Mouse (Mus musculus) liver, adult (tissue): ENCODE data around the gene Tsen54.

Experiments
- GATA4 ChIP-seq: IDR thresholded peaks from 2 replicates; pipeline ENCODE4 v1.6.1; 2014; ENCODE audit warnings: mild to moderate bottlenecking, low read length; ENCODE audit not compliant: insufficient replicate concordance

Tsen54 gene

GRCm38 (mm10) chr11:115832523-115832922, 18.0 kb downstream of the Tsen54 start:
- TF ChIP-seq GATA4, result no peak; the same call in 1 of the 2 replicates

- no peak for TF ChIP-seq GATA4
These were observed 18.5 kb downstream of the Tsen54 start for GRCm38 (mm10) chr11:115833021-115833513.

GRCm38 (mm10) chr11:115834033-115834432, 19.5 kb downstream of the Tsen54 start:
- no peak for TF ChIP-seq GATA4

GRCm38 (mm10) chr11:115836656-115837395, 22.3 kb downstream of the Tsen54 start:
- TF ChIP-seq GATA4, result no peak

- no peak for TF ChIP-seq GATA4
These were observed 23.3 kb downstream of the Tsen54 start for GRCm38 (mm10) chr11:115837606-115838345.

GRCm38 (mm10) chr11:115838895-115839311, 24.4 kb downstream of the Tsen54 start:
- TF ChIP-seq GATA4, result no peak

- no peak for TF ChIP-seq GATA4
These were observed 25.2 kb downstream of the Tsen54 start for GRCm38 (mm10) chr11:115839732-115840131.

- TF ChIP-seq GATA4, result no peak
These were observed 26.5 kb downstream of the Tsen54 start for GRCm38 (mm10) chr11:115841044-115841443.

GRCm38 (mm10) chr11:115841961-115842550, 27.5 kb downstream of the Tsen54 start:
- TF ChIP-seq GATA4, result peak; percentile 73; the same call in 1 of the 2 replicates

GRCm38 (mm10) chr11:115843141-115843890, 28.8 kb downstream of the Tsen54 start:
- no peak for TF ChIP-seq GATA4

GRCm38 (mm10) chr11:115843891-115844239, 29.3 kb downstream of the Tsen54 start:
- no peak for TF ChIP-seq GATA4

GRCm38 (mm10) chr11:115844240-115844639, 29.7 kb downstream of the Tsen54 start:
- TF ChIP-seq GATA4, result no peak

- no peak for TF ChIP-seq GATA4
These were observed 31.3 kb downstream of the Tsen54 start for GRCm38 (mm10) chr11:115845819-115846218.

- TF ChIP-seq GATA4, result no peak
These were observed 40.1 kb downstream of the Tsen54 start for GRCm38 (mm10) chr11:115854674-115855073.

GRCm38 (mm10) chr11:115857936-115858335, 43.4 kb downstream of the Tsen54 start:
- no peak for TF ChIP-seq GATA4
